Mouse (Mus musculus) forebrain, embryonic 11.5 days (tissue): ENCODE data around the gene G0s2. TPM values are rescaled to one million over a fixed set of nuclear protein-coding genes. Genes with fewer than 3 reads are reported as not detected.

Source experiments
- ATAC-seq: fragments of 200-750 bp; cut with Nextera tagmentation; replicated peaks from 2 replicates; pipeline ENCODE4 v1.8.0; 2017; ENCODE audit warnings: moderate TSS enrichment; ENCODE audit not compliant: low FRiP score
- DNase-seq: peaks from one replicate; pipeline ENCODE4 v3.0.0-alpha.2; 2017; ENCODE audit warnings: low spot score
- H3K27ac ChIP-seq: fragments of 300-500 bp; sonication (generic); 2 replicates; pipeline ENCODE4 v1.5.1; 2014; ENCODE audit warnings: low read depth, low read length
- H3K27me3 ChIP-seq: fragments of 300-500 bp; sonication (generic); 2 replicates; pipeline ENCODE4 v1.6.1; 2014; ENCODE audit warnings: mild to moderate bottlenecking, low read length, mixed read lengths; ENCODE audit not compliant: control insufficient read depth, insufficient read depth
- H3K36me3 ChIP-seq: fragments of 300-500 bp; sonication (generic); 2 replicates; pipeline ENCODE4 v1.6.1; 2014; ENCODE audit warnings: mild to moderate bottlenecking, low read length, moderate library complexity, mixed read lengths; ENCODE audit not compliant: control insufficient read depth, insufficient read depth
- H3K4me1 ChIP-seq: fragments of 300-500 bp; sonication (generic); replicated peaks from 2 replicates; pipeline ENCODE4 v1.6.1; 2014; ENCODE audit warnings: low read length, mixed read lengths; ENCODE audit not compliant: control insufficient read depth, insufficient read depth
- H3K4me2 ChIP-seq: fragments of 300-500 bp; sonication (generic); 2 replicates; pipeline ENCODE4 v1.6.1; 2014; ENCODE audit warnings: low read depth, mild to moderate bottlenecking, low read length, moderate library complexity, mixed read lengths; ENCODE audit not compliant: severe bottlenecking
- H3K4me3 ChIP-seq: fragments of 300-500 bp; sonication (generic); 2 replicates; pipeline ENCODE4 v1.5.1; 2014; ENCODE audit warnings: low read depth, low read length
- H3K9ac ChIP-seq: fragments of 300-500 bp; sonication (generic); 2 replicates; pipeline ENCODE4 v1.6.1; 2014; ENCODE audit warnings: low read length
- H3K9me3 ChIP-seq: fragments of 300-500 bp; sonication (generic); 2 replicates; pipeline ENCODE4 v1.6.1; 2016; ENCODE audit warnings: low read length, mixed read lengths; ENCODE audit not compliant: control insufficient read depth
- WGBS: fragments of 180-500 bp; shearing (Covaris S2); extraction: QIAGEN DNeasy Blood & Tissue Kit; methylation state at CpG from one replicate; pipeline ENCODE4 v1.1.7; 2014; 5-methylcytosine and 5-hydroxymethylcytosine counted together
- polyA plus RNA-seq: library from polyadenylated mRNA; unstranded; fragments of >200 nt; fragmentation: Nextera tagmentation; extraction: Ambion mirVana; gene quantifications from 2 replicates; pipeline ENCODE4 v1.2.1, GENCODE M21; 2014

G0s2 gene
- polyA plus RNA-seq, 1 experiment from 2014 or later: 6.8 TPM

DNA sequence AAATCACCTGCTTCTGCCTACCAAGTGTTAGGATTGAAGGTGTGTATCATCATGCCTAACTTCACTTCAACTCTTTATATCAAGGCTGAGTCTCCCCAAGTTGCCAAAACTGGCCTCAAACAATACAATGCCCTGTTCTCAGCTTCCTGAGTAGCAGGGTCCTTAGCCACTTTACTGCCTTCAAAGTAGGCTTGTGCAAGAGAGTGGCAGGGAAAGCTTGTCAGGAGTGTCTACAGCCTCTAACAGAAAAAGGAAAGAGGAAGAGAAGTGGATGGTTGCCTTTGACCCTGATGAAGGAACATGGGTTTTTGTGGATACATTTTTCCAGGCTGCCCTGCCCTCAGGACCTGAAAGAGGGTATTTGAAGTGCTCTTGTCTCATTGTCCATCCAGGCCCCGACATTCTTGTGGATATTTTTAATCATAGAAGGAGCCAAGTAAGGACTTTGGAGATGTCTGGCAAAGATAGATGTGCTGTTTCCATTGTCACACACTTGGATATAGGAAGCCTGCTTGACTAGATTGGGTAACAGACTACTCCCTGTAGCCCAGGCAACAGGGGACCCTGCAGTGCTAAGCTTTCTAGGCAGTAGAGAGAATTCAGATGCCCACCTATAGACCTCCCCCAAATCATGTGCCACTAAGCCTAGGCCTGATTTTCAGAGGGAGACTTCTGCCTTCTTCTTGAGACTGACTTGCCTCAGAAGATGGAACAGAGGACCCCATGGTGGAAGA, 36.9 kb upstream of the G0s2 start:
- H3K27ac ChIP-seq: no peak overlapping the region
- no peaks in the 10 kb centered on the region for H3K9me3 ChIP-seq
- H3K36me3 ChIP-seq: no peaks in the 10 kb centered on the region
- 79% methylated on average over 1 of the region's 1 CpGs for WGBS
- H3K4me3 ChIP-seq: no peak overlapping the region
- no peaks in the 10 kb centered on the region for H3K27me3 ChIP-seq
- no peak overlapping the region for H3K9ac ChIP-seq
- ATAC-seq: no peak
- H3K4me2 ChIP-seq: no peak overlapping the region
- no peaks in the 10 kb centered on the region for H3K4me1 ChIP-seq
- no peak for DNase-seq

GRCm38 (mm10) chr1:193306832-193307231, 33.8 kb upstream of the G0s2 start:
- Histone ChIP-seq H3K36me3 (no peaks in the 10 kb centered on the region), H3K4me2 (no peak overlapping the region), H3K4me1 (no peaks in the 10 kb centered on the region), H3K9me3 (no peaks in the 10 kb centered on the region), H3K27me3 (no peaks in the 10 kb centered on the region), H3K27ac (no peak overlapping the region), H3K4me3 (no peak overlapping the region), H3K9ac (no peak overlapping the region)
- ATAC-seq (no peak), DNase-seq (no peak)
- 88% methylated on average over 2 of the region's 2 CpGs for WGBS

GRCm38 (mm10) chr1:193305386-193305785, 32.4 kb upstream of the G0s2 start:
- Histone ChIP-seq H3K27me3 (no peaks in the 10 kb centered on the region), H3K4me2 (no peak overlapping the region), H3K36me3 (no peaks in the 10 kb centered on the region), H3K4me1 (no peaks in the 10 kb centered on the region), H3K4me3 (no peak overlapping the region), H3K9ac (no peak overlapping the region), H3K27ac (no peak overlapping the region), H3K9me3 (no peaks in the 10 kb centered on the region)
- DNase-seq (peak; percentile 50), ATAC-seq (peak; percentile 79)
- WGBS: 41% methylated on average over 7 of the region's 7 CpGs

DNA sequence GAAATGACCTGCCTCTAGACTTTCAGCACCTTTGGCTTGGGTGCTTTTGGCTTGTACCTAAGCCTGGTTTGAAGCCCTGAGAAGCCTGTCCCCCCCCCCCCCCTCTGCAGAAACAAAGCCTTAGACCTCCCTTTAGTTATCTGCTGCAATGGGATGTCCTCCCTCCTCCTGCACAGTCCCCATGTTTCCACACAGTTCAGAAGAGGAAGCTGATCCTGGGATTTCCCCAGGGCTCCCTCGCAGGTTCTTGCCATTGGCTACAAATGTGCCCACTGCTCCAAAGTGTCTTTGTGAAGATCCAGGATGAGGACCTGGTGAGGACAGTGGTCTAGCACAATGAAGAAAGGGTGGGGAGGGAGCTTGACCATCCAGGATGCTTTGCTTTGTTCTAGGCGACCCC, 30.1 kb upstream of the G0s2 start:
- Histone ChIP-seq H3K4me3 (no peak overlapping the region), H3K36me3 (no peaks in the 10 kb centered on the region), H3K27ac (no peak overlapping the region), H3K4me1 (no peaks in the 10 kb centered on the region), H3K4me2 (no peak overlapping the region), H3K9ac (no peak overlapping the region), H3K9me3 (no peaks in the 10 kb centered on the region), H3K27me3 (no peaks in the 10 kb centered on the region)
- ATAC-seq (no peak), DNase-seq (peak; percentile 33)
- 85% methylated on average over 2 of the region's 2 CpGs for WGBS

DNA sequence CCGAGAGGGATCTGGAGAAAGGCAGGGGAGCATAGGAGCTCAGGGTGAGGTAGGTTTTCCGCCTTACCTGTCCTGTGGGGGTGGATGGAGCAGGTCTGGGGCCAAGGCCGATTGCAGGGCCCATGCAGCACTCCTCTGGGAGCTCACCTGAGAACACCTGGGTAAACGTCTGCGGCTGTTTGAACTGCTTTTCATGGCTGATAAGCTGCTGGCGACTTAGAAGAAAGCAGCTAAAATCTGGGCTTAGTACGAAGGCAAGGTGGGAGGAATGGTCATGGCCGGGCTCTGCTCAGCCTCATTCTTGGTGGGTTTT, 29.0 kb upstream of the G0s2 start:
- Histone ChIP-seq H3K27me3 (no peaks in the 10 kb centered on the region), H3K4me3 (no peak overlapping the region), H3K9me3 (no peaks in the 10 kb centered on the region), H3K27ac (no peak overlapping the region), H3K9ac (no peak overlapping the region), H3K4me1 (no peaks in the 10 kb centered on the region), H3K4me2 (no peak overlapping the region), H3K36me3 (no peaks in the 10 kb centered on the region)
- WGBS: 71% methylated on average over 8 of the region's 8 CpGs
- ATAC-seq (no peak), DNase-seq (no peak)

- H3K4me1 ChIP-seq: no peaks in the 10 kb centered on the region
- no peak overlapping the region for H3K4me3 ChIP-seq
- H3K4me2 ChIP-seq: no peak overlapping the region
- no peaks in the 10 kb centered on the region for H3K9me3 ChIP-seq
- H3K27ac ChIP-seq: no peak overlapping the region
- no peaks in the 10 kb centered on the region for H3K27me3 ChIP-seq
- 66% methylated on average over 6 of the region's 6 CpGs for WGBS
- no peak for ATAC-seq
- no peaks in the 10 kb centered on the region for H3K36me3 ChIP-seq
- no peak overlapping the region for H3K9ac ChIP-seq
- peak; percentile 45 for DNase-seq
These were observed 28.4 kb upstream of the G0s2 start for GRCm38 (mm10) chr1:193301216-193302092.

GRCm38 (mm10) chr1:193299995-193300394, 27.0 kb upstream of the G0s2 start:
- H3K27me3 ChIP-seq: no peaks in the 10 kb centered on the region
- no peaks in the 10 kb centered on the region for H3K36me3 ChIP-seq
- no peaks in the 10 kb centered on the region for H3K4me1 ChIP-seq
- WGBS: 50% methylated on average over 1 of the region's 1 CpGs
- peak; percentile 30 for DNase-seq
- no peak overlapping the region for H3K4me2 ChIP-seq
- H3K27ac ChIP-seq: no peak overlapping the region
- H3K9ac ChIP-seq: no peak overlapping the region
- no peak overlapping the region for H3K4me3 ChIP-seq
- no peaks in the 10 kb centered on the region for H3K9me3 ChIP-seq
- no peak for ATAC-seq

GRCm38 (mm10) chr1:193298141-193298765, 25.2 kb upstream of the G0s2 start:
- H3K4me2 ChIP-seq: no peak overlapping the region
- DNase-seq (no peak), ATAC-seq (no peak)
- 86% methylated on average over 3 of the region's 3 CpGs for WGBS
- H3K9me3 ChIP-seq: no peaks in the 10 kb centered on the region
- no peak overlapping the region for H3K4me3 ChIP-seq
- H3K36me3 ChIP-seq: no peaks in the 10 kb centered on the region
- H3K27me3 ChIP-seq: no peaks in the 10 kb centered on the region
- no peak overlapping the region for H3K9ac ChIP-seq
- H3K27ac ChIP-seq: no peak overlapping the region
- H3K4me1 ChIP-seq: no peaks in the 10 kb centered on the region
